Comparison of ENCODE assay signal across 8 mouse cellular contexts in genomic region chr1:64120421-64120810, GRCm38 (mm10). TPM values are rescaled to one million over a fixed set of nuclear protein-coding genes. Genes with fewer than 3 reads are reported as not detected.
DNase-seq lines count a peak whose midpoint lies in the region; ATAC-seq and TF ChIP-seq lines count a peak whose summit lies in the region.

No protein-coding gene starts in this region.

- H3K9me3 ChIP-seq in hindbrain, embryonic 10.5 days = no peaks in the 10 kb centered on the region
- no peaks in the 10 kb centered on the region for H3K9me3 ChIP-seq in midbrain, embryonic 11.5 days (ENCODE audit: control insufficient read depth, low read length)
- H3K9me3 ChIP-seq in stomach, postnatal 0 days (ENCODE audit: control insufficient read depth, low read length) = no peaks in the 10 kb centered on the region

- H3K36me3 ChIP-seq in hindbrain, embryonic 10.5 days = no peaks in the 10 kb centered on the region
- H3K36me3 ChIP-seq in midbrain, embryonic 11.5 days (ENCODE audit: control insufficient read depth, insufficient read depth, low read length) = no peaks in the 10 kb centered on the region
- no peaks in the 10 kb centered on the region for H3K36me3 ChIP-seq in stomach, postnatal 0 days (ENCODE audit: control insufficient read depth, insufficient read depth, low read length)

- under 1% methylated on average over 13 of the region's 13 CpGs for WGBS in hindbrain, embryonic 10.5 days
- 0% methylated on average over 13 of the region's 13 CpGs for WGBS in midbrain, embryonic 11.5 days
- WGBS in stomach, postnatal 0 days = under 1% methylated on average over 13 of the region's 13 CpGs

- TF ChIP-seq CTCF in embryonic fibroblast, embryonic 13.5 days (IDR thresholded peaks at IDR 0.05; ENCODE audit: borderline replicate concordance, insufficient read depth, low read length) = no peak
- no peak for TF ChIP-seq CTCF in stomach, postnatal 0 days (IDR thresholded peaks at IDR 0.05; ENCODE audit: low read depth)

- DNase-seq in CD4-positive, CD25-positive, alpha-beta regulatory T cell, adult 2 months (ENCODE audit: low read depth, low spot score) = peak; percentile 64
- peak; percentile 42 for DNase-seq in adrenal gland, adult 2 months
- peak; percentile 44 for DNase-seq in hindbrain, embryonic 10.5 days (ENCODE audit: low spot score)
- DNase-seq in left cerebral cortex, postnatal 25 days (ENCODE audit: low spot score in 2 of 2) = peak; percentile 53 to 57
- DNase-seq in midbrain, embryonic 11.5 days (ENCODE audit: low spot score, missing footprints) = peak; percentile 92
- DNase-seq in stomach, postnatal 0 days (ENCODE audit: low spot score) = peak; percentile 27

- H3K27me3 ChIP-seq in hindbrain, embryonic 10.5 days (ENCODE audit: insufficient read depth, poor library complexity, severe bottlenecking) = no peaks in the 10 kb centered on the region
- H3K27me3 ChIP-seq in midbrain, embryonic 11.5 days (ENCODE audit: control insufficient read depth, insufficient read depth, low read length) = no peaks in the 10 kb centered on the region
- no peaks in the 10 kb centered on the region for H3K27me3 ChIP-seq in stomach, postnatal 0 days (ENCODE audit: control insufficient read depth, insufficient read depth, low read length)

- ATAC-seq in CD4-positive, CD25-positive, alpha-beta regulatory T cell, adult 4 months = no peak
- ATAC-seq in midbrain, embryonic 11.5 days (ENCODE audit: low FRiP score) = no peak
- ATAC-seq in stomach, postnatal 0 days (ENCODE audit: low FRiP score, low TSS enrichment) = no peak

- peak overlapping the region; percentile 90 for H3K27ac ChIP-seq in embryonic fibroblast, embryonic 13.5 days (ENCODE audit: insufficient read depth, low read length)
- H3K27ac ChIP-seq in hindbrain, embryonic 10.5 days = peak overlapping the region; percentile 100
- H3K27ac ChIP-seq in midbrain, embryonic 11.5 days (ENCODE audit: low read depth, low read length) = peak overlapping the region; percentile 84
- peak overlapping the region; percentile 100 for H3K27ac ChIP-seq in stomach, postnatal 0 days (replicated peaks)

- peak overlapping the region; percentile 72 for H3K4me2 ChIP-seq in midbrain, embryonic 11.5 days
- peak overlapping the region; percentile 62 for H3K4me2 ChIP-seq in stomach, postnatal 0 days (replicated peaks; ENCODE audit: low read depth)

- TF ChIP-seq POLR2A in embryonic fibroblast, embryonic 13.5 days (IDR thresholded peaks at IDR 0.05; ENCODE audit: low read depth, low read length) = no peak; the same call in 1 of the 2 replicates

- H3K4me1 ChIP-seq in embryonic fibroblast, embryonic 13.5 days (ENCODE audit: control insufficient read depth, insufficient read depth, low read length) = peaks cover 9% of the 10 kb centered on the region
- H3K4me1 ChIP-seq in hindbrain, embryonic 10.5 days (replicated peaks) = peaks cover 54% of the 10 kb centered on the region
- peaks cover 7% of the 10 kb centered on the region for H3K4me1 ChIP-seq in midbrain, embryonic 11.5 days (ENCODE audit: control insufficient read depth, insufficient read depth, low read length)
- 0 out of 2 replicates have a peak, but pooled peaks cover 2% of the 10 kb centered on the region for H3K4me1 ChIP-seq in stomach, postnatal 0 days (replicated peaks; ENCODE audit: control insufficient read depth, insufficient read depth)

- no peak for TF ChIP-seq EP300 in stomach, postnatal 0 days (optimal IDR thresholded peaks at IDR 0.05)

- peak overlapping the region; percentile 68 for H3K4me3 ChIP-seq in embryonic fibroblast, embryonic 13.5 days (ENCODE audit: insufficient read depth, low read length)
- H3K4me3 ChIP-seq in hindbrain, embryonic 10.5 days = peak overlapping the region; percentile 80
- H3K4me3 ChIP-seq in midbrain, embryonic 11.5 days (ENCODE audit: low read depth, low read length) = peak overlapping the region; percentile 72
- peak overlapping the region; percentile 86 for H3K4me3 ChIP-seq in stomach, postnatal 0 days (ENCODE audit: low read depth, low read length)

- intact Hi-C loops in left cerebral cortex, postnatal 25 days (cut with DNase I) = loop anchor here (2.0 to 10.0 kb wide), 7 partner anchors 76 to 456 kb away; partner anchors contain the start of gene Creb1

- peak overlapping the region; percentile 99 for H3K9ac ChIP-seq in midbrain, embryonic 11.5 days (ENCODE audit: low read length)
- peak overlapping the region; percentile 71 for H3K9ac ChIP-seq in stomach, postnatal 0 days (ENCODE audit: low read length)

RNA-seq across cellular contexts. Expression of gene Klf7, which starts 1.7 kb away (rescaled TPM):
- polyA plus RNA-seq in CD4-positive, CD25-positive, alpha-beta regulatory T cell, adult 4 months (2017; shearing (Covaris generic)) = 10 to 100 TPM; 30.0 to 36.1 TPM
- total RNA-seq in adrenal gland, adult 2 months (2021) = 10 to 100 TPM; 13.4 to 18.6 TPM
- polyA plus RNA-seq in adrenal gland, adult 2 months (2012; rRNA removed) = 7.1 and 15.5 TPM in 2 replicates
- 34.3 and 44.7 TPM in 2 replicates for polyA plus RNA-seq in embryonic fibroblast, embryonic 13.5 days (2011; ENCODE audit: insufficient read length, low read depth, missing spikeins)
- 21.7 and 28.3 TPM in 2 replicates for polyA plus RNA-seq in hindbrain, embryonic 10.5 days (2016; fragmentation: Nextera tagmentation; extraction: Ambion mirVana)
- 10 to 100 TPM; 40.9 to 44.0 TPM for total RNA-seq in left cerebral cortex, postnatal 25 days (2021)
- 30.4 and 32.0 TPM in 2 replicates for polyA plus RNA-seq in midbrain, embryonic 11.5 days (2014; fragmentation: Nextera tagmentation; extraction: Ambion mirVana)
- 15.4 and 16.4 TPM in 2 replicates for polyA plus RNA-seq in stomach, postnatal 0 days (2015; fragmentation: Nextera tagmentation; extraction: Ambion mirVana)

Comparison
In these comparisons a context has a peak if more than half of its experiments do, and no peak if none do; other contexts are left out.
1. DNase-seq: peak in every context shown above with its lines; median percentile 92 in midbrain, embryonic 11.5 days; 64 in CD4-positive, CD25-positive, alpha-beta regulatory T cell, adult 2 months; 55 in left cerebral cortex, postnatal 25 days; 44 in hindbrain, embryonic 10.5 days; 42 in adrenal gland, adult 2 months; 27 in stomach, postnatal 0 days.